Mouse (Mus musculus) kidney, postnatal 4 days (tissue): ENCODE data around the gene Tdrd7.
A peak's percentile ranks its signal among the peaks of the same experiment; 100 is the strongest.

Source experiments
- DNase-seq, 2 experiments: peaks; one replicate each; pipeline ENCODE4 v3.0.0; 2021; ENCODE audit warnings: mixed read lengths in 2 of 2

Tdrd7 gene

DNA sequence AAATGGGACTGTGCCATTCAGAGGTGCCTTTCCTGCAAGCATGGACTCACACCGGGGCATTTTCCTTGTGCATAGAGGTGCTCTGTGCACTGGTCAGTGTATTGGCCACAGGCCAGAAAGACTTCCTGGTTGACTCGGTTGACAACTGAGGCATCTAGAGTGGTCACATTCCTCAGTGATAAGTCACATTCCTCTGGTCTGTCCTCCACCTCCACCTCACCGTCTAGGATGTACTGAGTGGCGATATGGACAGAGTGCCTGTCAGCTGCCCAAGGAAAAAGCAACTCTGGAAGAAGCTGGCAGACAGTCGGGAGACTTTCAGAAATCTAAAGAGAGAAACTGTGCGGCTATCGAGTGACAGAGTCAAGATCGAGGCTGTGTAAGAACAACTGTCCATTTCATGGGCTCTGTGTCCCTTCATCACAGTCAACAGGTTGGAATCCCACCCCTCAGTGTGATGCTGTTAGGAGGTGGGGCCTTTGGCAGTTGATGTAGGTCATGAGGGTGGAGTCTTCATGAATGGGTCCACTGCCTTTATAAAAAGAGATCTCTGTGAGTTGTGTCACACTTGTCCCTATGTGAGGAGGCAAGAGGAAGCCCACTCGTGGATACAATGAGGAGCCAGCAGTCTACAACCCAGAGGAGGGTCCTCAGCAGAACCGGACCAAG is at the start of gene Tdrd7:
TSS of gene Tdrd7 (plus strand) at position 564 of the 669 bp plus-strand sequence.
- peak; percentile 29 to 54 for DNase-seq

DNA sequence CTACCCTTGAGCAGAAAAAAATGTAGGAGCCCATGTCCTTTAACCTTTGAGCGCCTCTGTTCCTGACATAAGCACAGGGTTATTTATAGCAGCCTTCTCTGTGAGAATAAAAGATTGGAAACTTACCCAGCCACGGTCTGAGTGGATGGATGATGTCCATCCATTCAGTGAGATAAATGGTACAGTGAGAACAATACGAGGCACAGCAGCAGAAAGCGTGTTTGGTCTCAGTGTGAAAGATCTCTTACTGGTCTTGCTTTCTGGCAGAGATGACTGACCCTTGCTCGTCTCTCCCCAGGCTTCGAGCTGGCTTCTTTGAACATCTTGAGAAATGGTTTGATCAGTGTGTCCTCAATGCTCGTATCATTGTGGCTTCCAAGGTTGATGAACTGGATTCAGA is 48.0 kb upstream of the Tdrd7 start:
- DNase-seq: no peak

DNA sequence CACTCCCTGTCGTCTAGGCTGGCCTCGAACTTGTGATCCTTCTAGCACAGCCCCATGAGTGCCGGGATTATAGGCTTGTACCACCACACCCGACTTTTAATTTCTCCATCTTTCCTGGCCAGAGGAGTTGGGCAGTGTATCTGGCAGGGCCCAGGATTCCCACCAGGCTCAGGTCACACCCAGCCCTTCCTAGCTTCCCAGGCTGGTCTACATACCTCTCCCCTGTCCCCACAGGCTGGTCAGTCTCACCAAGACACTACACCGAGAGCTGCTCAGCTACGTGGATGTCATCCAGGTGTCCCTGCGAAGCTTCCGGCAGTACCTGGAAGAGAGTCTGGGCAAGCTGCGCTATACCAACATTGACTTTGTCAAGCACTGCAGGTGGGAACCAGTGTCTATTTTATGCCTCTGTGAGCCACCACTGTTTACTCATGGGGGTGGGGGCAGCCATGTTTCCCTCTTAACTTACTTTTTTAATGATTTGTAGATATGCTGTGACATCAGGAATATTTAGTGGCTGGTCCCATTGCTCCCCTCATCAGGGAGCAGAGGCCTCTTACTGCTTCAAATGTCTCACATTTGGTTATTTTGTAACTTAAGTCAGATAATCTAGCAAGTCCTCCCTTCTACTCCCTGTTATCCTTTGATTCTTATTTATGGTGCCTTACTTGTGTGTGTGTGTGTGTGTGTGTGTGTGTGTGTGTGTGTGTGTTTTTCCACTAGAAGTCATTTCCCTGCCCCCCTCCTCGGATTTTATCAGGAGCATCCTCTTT is 43.3 kb upstream of the Tdrd7 start:
- DNase-seq: no peak

DNA sequence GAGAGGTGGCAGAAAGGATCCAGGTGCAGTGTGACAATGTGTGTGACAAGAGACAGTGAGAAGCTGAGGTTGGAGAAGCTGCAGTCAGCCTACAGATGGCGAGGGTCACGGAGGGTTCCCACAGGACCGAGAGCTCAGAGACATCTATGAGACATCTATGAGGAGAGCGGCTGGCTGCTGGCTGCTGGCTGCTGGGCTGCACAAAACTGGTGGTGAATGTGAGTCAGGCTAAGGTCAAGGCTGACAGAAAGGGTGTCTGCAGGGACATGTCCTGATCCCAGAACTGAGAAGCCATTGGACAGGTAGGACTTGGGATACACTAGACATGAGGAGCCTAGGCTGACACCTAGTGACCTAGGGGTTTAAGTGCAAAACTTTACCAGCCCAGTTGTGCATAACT is 41.1 kb upstream of the Tdrd7 start:
- DNase-seq: no peak

DNA sequence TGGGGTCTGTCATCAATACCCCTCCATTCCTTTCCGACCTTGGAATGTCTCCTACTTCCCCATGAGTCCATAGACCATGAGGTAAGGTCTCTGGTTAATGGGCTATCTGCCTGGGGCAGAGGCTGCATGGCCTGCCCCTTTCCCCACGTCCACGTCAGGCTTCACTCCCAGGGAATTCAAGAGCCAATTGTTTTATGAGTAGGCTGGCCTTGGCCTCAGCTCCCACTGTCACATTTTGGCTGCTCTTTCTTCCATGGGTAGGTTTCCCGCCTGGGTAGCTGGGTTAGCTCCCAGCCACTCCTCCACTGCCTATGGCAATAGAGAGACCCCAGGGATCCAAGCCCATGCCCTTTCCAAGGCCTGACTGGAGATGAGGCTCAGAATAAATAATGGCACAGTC is 36.6 kb upstream of the Tdrd7 start:
- DNase-seq: no peak

DNA sequence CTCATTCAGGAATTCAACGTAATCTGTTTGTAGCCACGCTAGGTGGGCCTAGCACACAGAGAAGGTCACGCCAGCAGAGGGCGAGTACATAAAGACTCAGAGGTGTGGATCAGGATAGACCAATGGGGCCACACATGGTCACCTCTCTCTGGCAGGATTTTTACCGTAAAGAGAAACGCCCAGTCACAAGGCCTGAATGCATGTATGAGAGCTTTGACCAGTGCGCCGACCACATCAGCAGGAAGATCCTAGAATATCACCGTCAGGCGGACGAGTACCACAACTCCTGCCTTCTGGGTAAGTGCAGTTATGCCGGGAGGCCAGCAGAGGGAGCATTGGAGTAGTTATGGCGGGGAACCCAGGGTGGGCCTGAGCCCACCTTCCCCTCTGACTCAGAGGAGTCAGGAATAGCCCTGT is 23.5 kb upstream of the Tdrd7 start:
- DNase-seq: peak; percentile 79 to 81

DNA sequence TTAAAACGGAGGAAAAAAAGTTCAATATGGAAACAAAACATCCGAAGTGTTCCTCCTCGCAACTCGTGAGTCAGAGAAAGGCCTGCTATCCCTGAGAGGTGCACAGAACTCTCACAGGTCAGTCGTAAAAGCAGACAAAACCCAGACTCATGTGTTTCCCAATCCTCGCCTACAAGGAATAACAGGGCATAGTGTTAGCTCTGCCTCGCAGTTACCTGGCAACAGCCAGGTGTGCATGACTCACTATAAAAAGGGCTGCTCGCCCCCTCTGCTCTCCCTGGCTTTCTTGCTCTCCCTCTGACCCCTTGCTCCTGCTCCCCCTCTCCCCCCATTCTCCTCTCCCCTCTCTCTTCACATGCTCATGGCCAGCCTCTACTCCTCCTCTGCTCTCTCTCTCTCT is 17.4 kb upstream of the Tdrd7 start:
- no peak for DNase-seq

DNA sequence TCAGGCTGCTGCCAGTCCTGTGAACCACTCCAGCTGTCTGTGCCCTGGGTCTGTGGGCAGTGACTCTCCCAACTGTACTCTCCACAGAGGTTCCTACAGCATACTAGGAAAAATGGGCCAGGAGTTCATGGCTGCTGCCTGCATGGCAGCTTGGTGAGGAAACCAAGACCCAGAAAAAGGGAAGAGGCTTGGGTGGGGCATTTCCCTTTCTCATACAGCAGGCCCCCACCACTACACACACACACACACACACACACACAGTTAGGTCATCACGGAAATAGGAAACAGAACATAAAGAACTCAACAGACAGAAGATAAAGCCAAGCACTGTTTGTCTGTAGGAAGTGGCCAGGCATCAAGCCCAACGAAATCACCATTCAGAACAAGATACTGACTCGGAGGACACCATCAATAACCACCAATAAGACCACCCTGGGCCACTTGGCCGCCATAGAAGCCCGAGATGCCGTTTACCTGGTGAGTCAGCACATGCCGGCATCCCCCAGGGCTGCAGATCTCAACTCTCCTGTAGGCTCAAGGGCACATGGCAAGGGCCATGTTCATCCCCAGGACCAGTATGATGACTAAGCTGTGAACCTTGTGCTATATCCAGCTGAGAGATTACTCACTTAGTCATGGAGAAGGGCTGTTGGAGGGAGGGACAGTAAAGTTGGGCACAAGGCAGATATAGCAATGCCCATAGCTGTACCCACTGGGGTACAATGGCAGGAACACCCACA is 15.9 kb upstream of the Tdrd7 start:
- peak; percentile 12 to 13 for DNase-seq

DNA sequence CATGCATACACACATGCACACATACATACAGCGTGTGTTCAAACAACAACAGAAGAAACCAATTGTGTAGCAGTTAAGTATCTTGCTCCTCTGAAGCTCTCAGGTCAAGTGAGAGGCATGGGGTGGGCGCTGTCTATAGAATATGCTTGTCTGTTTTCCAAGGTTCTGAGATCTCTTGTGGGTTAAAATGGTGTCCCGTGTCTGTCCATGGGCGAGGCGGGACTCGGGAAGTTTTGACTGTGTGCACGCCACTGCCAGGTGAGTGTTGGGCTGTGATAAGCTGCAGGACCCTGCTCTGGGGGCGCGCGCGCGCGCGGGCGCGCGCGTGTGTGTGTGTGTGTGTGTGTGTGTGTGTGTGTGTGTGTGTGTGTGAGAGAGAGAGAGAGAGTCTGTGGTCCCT is 13.3 kb upstream of the Tdrd7 start:
- no peak for DNase-seq

DNA sequence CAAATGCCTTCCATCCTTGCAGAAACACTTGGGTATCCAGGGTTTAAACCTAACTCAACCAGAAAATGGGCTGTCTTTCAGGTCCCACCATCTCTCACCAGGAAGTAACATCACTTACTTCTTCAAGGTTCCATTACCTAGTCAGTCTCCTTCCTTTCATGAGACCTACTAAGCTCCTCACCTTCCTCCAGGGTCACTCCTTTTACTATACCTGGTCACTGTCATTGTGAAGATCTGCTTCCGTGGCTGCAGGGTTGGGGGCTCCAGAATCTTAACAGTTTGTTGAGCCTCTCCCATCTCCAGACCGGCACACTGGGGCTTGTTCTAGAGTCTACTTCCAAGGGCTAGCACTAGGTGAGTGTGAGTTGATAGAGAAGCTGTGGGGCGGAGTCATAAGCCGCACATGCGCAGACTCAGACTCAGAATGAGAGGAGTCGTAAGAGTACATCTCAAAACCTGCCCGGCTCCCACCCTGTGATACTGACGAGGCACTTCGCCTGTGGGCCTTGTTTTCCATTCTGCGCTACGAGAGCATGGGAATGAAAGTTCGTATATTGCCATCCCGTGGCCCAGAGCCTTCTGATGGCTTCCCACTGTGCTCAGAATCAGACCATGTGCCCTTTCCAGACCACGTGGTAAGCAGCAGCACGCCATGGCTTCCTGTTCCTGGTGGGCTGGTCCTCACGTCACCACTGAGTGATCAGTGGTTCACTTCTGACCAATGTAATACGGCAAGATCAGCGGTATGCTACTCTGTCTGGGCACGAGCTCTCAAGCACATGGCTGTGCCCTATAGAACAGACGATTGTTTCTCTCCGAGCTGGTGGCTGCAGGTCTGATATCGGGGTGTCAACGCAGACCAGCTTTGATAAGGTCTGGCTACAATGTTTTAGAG is 11.9 kb upstream of the Tdrd7 start:
- no peak for DNase-seq

DNA sequence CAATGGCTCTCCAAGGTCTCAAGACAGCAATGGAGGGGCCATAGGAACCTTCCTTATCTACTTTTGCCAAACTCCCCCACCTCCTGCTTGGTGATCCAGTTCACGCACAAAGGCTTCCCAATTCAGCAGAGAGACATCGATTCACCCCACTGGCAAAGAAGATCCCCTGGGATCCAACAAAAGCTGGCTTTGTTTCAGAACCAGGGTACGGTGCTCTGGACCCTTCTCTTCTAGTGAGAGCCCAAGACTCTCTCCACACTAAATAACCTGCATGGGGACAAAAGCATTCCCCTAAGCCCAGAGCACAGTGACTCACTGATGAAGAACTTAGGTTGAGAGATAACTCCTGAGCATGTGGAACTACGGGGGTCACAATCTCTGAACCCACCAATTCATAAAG is 9.9 kb upstream of the Tdrd7 start:
- no peak for DNase-seq

DNA sequence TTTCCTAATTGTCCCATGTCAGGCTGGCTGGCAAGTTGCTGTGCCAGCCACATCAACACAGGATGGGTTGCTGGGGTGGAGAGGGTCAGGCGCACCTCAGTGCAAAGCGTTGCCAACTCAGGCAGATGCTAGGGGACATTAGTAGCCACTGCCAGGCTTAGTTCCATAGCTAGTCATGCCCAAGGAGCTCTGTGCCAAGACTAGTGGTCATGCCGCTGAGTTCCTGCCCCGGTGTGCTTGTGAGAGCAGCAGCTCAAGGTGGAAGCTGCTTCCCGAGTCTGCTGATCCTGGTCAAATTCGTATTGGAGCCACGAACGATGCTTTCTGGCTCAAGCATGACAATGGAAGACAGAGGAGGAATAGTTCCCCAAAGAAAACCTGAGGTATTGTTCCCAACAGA is 9.0 kb upstream of the Tdrd7 start:
- no peak for DNase-seq

DNA sequence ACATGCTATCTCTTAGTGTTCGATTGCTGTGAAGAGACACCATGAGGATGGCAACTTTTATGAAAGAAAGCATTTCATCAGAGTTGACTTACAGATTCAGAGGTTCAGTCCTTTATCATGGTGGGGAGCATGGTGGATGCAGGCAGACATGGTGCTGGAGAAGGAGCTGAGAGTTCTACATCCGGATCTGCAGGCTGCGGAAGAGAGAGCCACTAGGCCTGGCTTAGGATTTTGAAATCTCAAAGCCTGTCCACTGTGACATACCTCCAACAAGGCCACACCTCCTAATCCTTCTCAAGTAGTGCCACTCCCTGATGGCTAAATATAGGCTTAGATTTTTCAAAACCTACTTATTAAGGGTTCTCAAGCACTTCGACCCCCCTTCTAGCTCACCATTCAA is 8.4 kb upstream of the Tdrd7 start:
- DNase-seq: no peak

DNA sequence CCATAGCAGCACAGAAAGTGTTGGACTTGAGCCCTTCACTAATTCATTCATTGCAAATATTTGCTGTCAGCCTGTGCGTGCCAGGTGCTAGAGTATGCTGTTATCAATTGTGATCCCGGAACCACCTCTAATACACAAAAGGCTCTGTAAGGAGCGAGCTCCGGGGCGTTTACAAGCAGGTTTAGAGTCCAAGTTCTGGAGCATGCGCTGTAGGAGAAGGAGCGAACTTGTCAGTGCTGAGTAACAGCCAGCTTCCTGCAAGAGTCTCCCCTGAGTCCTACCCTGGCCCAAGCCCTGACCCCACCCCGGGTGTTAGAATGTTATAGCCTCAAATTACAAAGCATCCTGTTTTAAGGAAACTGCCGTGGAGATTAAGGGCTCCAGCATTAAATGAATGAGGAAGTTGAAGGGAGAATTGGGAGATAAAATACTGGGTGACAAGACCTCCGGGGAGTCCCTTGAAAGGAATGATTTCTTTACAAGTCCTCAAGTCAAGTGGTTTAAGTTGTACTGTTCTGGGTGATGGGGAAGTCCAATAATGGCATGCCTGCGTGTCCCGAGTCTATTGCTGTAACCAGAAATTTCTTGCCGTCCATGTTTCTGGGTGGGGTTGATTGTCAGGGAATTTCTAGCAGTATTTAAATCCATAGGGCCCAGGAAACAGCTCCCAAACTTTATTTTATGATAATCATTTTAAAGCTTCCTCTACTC is 758 bp downstream of the Tdrd7 start:
- DNase-seq: peak; percentile 62 to 72

DNA sequence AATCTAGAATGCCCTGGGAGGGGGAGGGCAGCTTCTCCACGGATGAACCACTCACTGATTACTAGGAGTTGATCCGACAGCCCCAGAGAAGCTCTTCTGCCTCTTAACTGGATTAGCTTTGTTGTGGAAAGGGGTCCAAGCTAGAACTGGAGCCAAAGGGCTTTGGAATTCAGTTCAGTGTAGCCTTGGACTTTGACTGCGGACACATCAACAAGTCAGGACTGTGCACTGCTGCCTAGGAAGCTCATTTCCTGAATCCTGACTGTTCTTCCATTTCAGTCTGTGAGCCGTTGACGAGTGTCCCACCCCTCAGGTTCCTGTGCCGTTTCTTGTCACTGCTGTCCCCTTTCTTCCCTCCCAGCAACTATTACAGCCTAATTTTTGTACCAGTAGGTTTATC is 1.6 kb downstream of the Tdrd7 start:
- peak; percentile 20 to 44 for DNase-seq

DNA sequence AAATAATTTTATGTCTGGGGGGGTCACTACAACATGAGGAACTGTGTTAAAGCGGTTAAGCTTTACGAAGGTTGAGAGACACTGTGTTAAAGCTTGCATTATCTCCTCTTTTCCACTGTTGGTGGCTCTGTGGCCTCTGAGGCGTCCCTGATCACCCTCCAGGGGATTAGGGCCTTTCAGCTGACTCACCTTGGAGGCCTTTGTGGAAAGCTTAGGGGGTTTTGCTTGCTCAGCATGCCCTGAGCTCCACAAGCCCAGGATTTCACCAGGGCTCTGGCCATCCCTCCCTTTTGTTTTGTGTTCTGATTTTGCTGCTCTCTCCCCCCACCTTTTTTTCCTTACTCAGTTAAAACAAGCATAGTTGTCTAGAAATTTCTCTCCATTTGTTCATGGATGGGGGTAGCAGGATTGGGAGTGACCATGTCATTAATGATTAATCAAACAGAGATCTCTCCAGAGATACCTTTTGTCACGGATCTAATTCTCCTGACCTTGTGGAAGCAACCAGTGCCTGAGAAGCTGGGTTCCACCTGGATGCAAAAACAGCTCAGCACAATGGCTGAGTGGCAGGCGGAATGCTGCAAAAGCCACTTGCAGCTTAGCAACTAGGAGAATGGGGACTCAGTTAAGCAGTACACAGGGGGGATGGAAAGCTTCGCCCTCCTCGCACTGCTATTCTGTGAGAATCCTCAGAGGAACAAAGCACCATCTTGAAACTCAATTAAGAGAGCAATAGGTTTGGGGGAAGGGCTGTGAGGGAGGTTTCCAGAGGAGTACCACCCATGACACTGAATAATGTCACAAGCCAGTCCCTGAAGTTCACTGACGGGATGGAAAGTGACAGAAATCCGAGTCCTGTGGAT is 2.6 kb downstream of the Tdrd7 start:
- peak; percentile 19 to 53 for DNase-seq

DNA sequence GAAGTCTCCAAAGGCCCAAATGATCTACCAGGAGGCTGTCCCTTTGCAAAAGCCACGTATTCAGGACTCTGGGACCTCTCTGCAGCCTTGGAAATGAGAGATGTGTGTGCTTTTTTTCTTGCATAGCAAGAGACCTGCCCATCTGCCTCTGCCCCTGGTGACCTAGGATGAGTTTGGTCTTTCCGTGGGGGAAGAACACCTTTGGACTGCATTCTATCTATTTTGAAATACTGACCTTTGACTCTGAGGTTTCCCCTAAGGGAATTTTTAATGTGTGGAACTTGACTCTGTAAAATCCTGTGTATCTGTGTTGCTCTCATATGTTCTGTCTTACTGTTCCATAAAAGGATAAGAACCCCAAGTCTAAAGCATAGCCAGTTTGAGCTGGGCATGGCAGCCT is 3.9 kb downstream of the Tdrd7 start:
- no peak for DNase-seq

DNA sequence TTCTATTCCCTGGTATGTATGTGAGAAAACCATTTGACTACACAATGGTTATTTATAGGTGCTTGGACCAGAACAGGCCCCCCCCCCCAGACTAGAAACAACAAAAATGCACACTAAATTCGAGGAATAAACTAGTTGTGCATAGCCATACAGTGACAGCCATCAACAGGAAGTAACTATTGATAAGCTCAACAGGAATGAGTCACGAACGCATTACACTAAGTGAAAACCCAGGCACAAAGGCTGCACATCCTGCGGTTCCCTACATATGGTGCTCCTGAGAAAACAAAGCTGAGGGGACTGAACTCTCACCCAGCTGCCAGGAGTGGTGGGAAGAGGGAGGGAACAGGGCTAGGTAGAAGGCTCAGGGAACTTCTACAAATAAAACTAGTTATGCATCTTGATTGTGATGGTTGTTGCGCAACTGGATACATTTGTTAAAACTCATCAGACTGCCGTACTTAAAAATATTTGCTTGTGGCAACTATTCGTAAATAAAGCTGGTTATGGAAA is 5.0 kb downstream of the Tdrd7 start:
- no peak for DNase-seq

DNA sequence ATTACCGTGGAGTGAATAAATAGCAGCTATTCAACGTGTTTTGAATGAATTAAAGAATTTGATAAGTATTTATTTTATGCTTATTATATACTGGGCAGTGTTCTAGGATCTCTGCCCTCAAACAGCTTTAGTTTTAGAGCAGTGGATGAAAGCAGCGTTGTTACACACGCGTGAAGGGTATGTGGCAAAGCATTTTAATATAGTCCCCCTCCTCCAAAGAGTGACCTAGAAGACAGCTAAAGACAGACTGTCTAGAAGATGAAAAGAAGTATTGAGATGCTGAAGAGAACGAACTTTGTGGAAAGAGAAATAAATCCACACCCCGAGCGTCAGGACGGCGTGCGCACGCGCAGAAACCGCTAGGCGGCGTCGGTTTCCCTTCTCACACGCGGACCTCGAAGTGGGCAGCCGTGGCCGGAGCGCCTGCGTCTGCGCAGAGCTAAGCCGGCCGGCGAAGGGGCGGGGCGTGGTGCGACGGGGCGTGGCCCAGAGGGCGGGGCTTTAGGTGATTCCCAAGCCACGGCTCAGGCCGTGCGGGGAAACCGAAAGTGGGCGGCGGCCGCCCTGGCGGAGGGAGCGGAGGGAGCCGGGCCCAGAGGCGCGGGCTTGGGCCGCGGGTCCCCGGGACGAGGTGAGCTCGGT is 6.8 kb downstream of the Tdrd7 start:
- DNase-seq: peak; percentile 100

DNA sequence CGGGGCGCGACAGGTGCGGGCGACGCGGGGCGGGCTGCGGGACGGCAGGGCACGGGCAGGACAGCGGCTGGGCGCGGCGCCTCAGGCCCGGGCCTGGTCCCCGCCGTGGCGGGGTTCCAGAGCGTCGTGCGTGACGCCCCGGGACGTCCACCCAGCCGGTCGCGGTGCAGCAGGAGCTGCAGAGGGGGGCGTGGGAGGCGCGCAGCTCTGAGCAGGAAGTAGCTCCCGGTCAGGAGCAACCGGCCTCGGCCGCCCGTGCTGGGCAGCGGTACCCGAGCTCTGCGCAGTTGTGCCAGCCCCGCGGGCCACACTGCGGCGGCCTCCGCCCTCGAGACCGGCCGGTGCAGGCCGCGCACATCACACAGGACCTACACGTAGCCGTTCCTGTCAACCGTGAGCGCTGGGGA is 7.3 kb downstream of the Tdrd7 start:
- DNase-seq: peak; percentile 73 to 86
